Mouse (Mus musculus) embryo, embryonic 11.5 days (tissue): ENCODE results near the gene Hirip3.

Experiments used
- DNase-seq: peaks from one replicate; pipeline ENCODE4 v3.0.0-alpha.2; 2012; ENCODE audit warnings: low read depth, low spot score

The Hirip3 gene

GRCm38 (mm10) chr7:126861429-126862130 lies at the start of gene Hirip3:
Hirip3 (plus strand) TSS chr7:126861972.
- DNase-seq = peak; percentile 92

DNA sequence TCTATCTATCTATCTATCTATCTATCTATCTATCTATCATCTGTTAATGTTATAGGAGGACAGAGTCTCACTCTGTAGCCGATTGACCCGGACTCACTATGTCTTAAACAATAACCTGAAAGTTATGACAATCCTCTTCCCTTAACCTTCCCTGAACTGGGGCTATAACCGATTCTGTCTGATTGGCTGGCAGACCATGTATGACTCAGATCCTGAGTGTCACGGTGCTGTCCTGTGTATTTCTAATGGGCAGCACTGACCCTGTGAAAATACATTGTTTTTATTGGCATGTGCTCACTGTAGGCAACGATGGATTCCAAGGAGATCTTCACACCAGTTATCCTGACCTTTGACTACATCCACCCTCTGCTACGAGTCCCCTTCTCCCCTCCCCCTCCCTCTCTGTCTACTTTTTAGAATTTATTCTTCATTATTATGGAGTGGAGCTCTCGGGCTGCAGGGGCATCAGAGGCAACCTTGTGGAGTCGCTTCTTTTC lies 46.0 kb upstream of the Hirip3 start:
- no peak for DNase-seq

- DNase-seq = no peak
These were observed 45.3 kb upstream of the Hirip3 start for GRCm38 (mm10) chr7:126816494-126816893.

GRCm38 (mm10) chr7:126817595-126817994 lies 44.2 kb upstream of the Hirip3 start:
- DNase-seq = no peak

GRCm38 (mm10) chr7:126818818-126819217 lies 43.0 kb upstream of the Hirip3 start:
- DNase-seq = no peak

DNA sequence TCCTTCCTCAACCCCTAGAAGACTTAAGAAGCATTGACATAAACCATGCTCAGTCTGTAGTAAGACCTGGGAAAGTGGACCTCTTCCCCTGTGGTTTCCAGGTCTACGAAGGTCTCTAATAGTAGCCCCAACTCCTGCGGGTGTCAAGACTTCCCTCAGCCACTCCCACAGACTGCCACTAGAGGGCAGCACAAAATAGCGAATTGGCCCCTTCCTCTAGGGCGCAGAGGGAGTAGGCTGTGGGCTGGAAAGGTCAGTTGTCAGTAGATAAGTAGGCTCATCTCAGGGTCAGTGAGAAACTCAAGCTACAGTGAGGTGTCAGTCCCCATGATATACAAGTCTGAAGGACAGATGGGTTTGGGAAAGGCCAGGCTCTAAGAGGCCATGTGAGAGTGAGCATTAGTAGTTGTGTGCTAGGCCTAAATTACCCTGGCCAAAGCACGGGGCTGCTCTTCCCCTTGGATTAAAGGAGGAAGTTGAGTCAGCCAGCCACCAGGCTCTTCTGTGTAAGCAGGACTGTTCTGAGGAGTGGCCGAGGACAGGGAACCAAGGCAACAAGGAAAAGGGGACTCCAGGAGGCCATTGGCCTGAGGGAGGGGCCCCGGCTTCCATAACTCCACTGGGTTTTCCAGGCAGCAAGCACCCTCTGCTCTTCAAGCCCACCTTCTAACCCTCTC lies 39.8 kb upstream of the Hirip3 start:
- DNase-seq = peak; percentile 68

GRCm38 (mm10) chr7:126822741-126823140 lies 39.0 kb upstream of the Hirip3 start:
- no peak for DNase-seq

DNA sequence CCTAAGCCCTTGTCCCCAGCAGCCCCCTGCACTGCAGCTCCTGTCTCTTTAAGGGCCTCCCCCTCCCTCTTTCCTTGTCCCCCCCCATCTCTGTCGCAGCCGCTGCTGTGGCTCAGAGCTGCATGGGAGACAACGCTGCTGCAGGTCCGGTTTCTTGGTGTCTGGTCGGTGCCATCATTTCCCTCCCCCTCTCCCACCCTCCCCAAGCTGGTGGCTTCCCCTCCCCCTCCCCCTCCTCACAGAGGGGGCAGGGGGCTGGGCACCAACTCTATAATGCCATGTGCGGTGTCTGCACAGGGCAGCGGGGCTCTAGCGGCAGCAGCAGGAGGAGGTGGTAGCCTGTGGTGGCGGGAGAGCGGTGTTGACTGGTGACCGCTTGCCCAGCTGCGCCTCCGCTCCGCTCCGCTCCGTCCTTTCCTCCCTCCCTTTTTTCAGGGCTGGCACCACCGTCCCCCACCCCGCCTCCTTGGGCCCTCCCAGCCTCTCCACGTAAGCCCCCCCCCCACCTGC lies 38.5 kb upstream of the Hirip3 start:
- no peak for DNase-seq

- DNase-seq = no peak
These were observed 37.8 kb upstream of the Hirip3 start for GRCm38 (mm10) chr7:126823940-126824339.

- DNase-seq = no peak
These were observed 36.4 kb upstream of the Hirip3 start for GRCm38 (mm10) chr7:126825403-126825802.

- DNase-seq = no peak
These were observed 35.8 kb upstream of the Hirip3 start for GRCm38 (mm10) chr7:126825952-126826351.

GRCm38 (mm10) chr7:126831539-126831938 lies 30.2 kb upstream of the Hirip3 start, which contains the start of gene 4930451I11Rik:
4930451I11Rik (minus strand) TSS chr7:126831639.
- no peak for DNase-seq

GRCm38 (mm10) chr7:126832036-126832598 lies 29.7 kb upstream of the Hirip3 start:
- DNase-seq = peak; percentile 64

DNA sequence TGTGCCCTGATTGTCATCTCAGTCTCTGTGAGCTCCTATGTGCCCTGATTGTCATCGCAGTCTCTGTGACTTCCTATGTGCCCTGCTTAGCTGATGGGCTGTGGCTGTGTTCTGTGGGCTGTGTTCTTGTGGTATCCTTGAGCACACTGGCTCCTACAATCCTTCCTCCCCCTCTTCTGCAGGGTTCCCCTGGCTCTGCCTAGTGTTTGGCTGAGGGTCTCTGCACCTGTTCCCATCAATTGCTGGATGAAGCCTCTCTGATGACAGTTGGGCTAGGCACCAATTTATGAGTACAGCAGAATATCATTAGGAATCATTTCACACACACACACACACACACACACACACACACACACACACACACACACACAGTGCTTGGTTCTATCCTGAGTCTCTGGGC lies 28.5 kb upstream of the Hirip3 start:
- no peak for DNase-seq

- DNase-seq = no peak
These were observed 18.5 kb upstream of the Hirip3 start for GRCm38 (mm10) chr7:126843276-126843675.

DNA sequence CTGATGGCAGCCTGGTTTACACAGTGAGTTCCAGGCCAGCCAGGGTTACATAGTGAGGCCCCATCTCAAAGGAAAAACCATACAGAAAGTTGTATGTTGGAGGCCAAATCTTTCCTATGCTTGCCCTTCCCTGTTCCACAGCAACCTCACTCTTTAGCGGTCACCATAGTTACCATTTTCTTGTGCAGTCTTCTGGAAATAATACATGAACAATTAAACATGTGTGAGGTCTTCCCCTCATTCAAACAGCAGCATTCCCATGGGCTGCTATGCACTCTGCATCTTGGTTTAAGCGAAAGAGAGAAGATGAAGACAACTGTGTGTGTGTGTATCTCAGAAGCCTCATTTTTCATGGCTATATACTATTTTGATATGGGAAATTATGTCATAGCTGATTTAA lies 16.3 kb upstream of the Hirip3 start:
- no peak for DNase-seq

DNA sequence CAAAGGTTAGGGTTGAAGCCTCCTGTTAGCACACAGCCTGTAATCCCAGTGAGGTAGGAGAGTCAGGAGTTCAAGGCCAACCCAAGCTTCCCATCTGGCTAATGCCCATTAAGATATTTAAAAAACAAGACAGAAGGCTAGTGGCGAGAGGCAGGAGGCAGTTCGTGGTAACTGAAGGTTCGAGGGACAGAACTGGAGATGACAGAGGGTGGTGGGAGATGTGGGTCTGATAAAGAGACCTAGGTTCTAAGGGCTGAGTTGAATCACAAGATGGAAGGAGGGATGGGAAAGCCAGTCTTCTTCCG lies 14.7 kb upstream of the Hirip3 start, which contains the start of gene Doc2a:
Gene Doc2a, plus strand, starts transcription at position 301 of the 305 bp plus-strand sequence.
- DNase-seq = no peak

DNA sequence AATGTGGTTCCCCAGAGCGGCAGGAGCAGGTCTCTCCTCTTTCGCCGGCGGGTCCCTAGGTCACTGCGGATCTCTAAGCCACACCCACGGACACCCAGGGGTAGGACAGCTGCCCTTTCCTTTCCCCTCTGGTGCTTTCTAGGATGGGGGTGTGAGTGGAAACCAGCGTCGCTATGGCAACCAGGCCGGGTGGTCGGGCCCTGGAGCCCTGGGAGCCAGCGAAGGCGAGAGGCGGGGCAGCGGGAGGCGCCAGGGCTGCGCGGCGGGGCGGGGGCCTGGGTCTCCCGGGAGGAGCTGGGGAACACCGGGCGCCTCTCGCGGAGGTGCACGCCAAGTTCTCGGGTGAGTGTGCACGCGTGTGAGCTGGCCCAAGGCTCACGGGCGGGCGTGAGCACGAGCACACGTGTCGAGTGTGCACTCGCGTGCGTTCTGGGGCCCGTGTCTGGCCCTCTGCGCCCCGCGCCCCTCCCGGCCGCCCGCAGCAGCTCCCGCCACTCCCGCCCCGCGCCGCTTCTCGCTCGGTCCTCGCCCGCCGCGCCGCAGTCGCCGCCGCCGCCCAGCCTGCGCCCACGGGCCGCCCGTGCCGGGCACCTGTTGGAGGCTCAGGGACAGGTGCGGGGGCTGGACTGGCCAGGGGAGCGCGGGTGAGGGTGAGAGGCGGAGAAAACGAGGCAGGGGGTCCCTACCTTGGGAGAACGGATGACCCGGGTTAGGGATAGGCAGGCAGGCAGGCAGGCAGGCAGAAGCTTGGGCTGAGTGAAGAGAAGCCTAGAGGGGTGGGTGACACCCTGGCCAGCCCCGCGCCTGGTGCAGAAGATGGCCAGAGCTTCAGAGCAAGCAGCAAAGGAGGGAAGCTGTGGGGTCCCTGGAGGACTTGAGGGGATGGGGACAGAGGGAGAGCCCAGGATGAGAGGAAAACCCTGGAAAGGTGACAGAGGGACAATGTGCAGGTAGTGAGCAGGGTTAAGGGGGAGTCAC lies 14.1 kb upstream of the Hirip3 start:
- no peak for DNase-seq

DNA sequence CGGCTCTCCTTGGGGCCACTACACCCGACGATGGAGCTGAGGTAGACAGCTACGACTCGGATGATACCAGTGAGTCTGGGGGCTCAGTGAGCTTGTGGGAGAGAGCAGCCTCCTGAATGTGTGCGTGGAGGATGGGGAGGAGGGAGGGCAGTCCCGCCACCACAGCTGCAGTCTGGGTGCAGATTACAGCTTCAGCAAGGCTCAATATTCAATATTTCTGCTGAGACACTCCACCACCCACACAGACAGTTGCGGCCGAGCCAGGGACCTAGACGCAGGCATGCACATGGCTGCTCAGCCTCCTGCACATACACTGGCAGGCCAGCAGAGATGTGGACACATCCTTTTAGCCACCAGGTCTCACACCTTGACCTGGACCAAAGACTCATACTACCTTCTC lies 13.0 kb upstream of the Hirip3 start:
- DNase-seq = no peak

DNA sequence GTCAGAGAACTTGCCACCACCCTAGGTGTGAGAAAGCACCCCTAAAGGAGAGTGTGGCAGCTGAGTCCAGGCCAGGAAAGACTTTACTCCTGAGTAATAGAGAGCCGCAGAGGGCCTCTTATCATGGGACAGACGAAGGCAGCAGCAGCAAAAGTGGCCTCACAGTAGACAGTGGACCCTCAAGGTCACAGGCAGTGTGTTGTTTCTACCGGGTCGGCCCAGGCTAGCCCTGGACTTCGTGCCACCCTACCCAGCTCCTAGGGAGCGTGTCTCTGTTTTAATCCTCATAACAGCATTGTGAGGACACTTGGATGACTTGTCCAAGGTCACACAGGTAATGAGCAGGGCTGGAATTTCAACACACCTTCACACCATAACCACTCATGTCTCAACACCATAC lies 11.6 kb upstream of the Hirip3 start:
- no peak for DNase-seq

DNA sequence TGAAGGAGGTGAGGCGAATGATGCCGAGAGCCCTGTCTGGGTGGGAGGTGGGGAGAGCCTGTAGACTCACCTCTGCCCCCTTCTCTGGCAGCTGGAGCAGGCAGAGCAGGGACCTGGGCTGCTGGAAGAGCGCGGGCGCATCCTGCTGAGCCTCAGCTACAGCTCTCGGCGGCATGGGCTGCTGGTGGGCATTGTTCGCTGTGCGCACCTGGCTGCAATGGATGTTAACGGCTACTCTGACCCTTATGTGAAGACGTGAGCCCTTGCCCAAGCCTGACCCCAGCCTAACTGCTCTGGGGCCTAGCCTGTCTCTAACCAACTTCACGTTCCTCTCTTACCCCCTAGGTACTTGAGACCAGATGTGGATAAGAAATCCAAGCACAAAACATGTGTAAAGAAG lies 10.6 kb upstream of the Hirip3 start:
- DNase-seq = no peak
